Mouse (Mus musculus): Measurements from ENCODE around the gene Mstn.
A peak's percentile ranks its signal among the peaks of the same experiment; 100 is the strongest.

Mstn gene

DNA sequence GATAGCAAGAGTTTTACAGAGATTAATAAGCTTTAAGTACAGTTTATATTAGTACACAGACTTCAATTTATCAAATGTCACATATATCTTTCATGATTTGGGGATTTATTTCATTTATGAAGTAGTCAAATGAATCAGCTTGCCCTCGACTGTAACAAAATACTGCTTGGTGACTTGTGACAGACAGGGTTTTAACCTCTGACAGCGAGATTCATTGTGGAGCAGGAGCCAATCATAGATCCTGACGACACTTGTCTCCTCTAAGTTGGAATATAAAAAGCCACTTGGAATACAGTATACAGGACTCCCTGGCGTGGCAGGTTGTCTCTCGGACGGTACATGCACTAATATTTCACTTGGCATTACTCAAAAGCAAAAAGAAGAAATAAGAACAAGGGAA lies at the start of gene Mstn:
Mstn (plus strand) TSS at position 301 of the 400 bp plus-strand sequence.
- no peak for DNase-seq

DNA sequence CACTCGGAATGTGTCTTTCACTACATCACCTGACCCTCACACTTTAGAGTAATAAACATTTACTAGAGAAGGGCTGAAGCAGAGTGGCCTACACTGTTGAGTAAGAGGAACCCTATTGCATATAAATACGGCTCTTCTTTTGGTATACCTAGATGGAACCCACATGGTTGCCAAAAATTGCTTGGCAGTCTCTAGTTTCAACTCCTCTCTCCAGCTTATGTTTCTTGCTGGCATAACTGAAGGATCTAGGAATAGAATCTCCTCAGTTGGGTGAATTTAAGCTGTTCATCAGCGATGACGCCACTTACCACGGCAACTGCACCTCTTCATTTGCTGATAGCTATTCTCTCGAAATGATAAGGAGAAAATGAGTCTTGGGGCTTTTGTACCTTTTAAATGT lies 46.7 kb upstream of the Mstn start:
- no peak for DNase-seq

- DNase-seq: no peak
Measured at GRCm38 (mm10) chr1:53015606-53016005, 45.8 kb upstream of the Mstn start.

GRCm38 (mm10) chr1:53018746-53019505 lies 42.5 kb upstream of the Mstn start:
- no peak for DNase-seq

DNA sequence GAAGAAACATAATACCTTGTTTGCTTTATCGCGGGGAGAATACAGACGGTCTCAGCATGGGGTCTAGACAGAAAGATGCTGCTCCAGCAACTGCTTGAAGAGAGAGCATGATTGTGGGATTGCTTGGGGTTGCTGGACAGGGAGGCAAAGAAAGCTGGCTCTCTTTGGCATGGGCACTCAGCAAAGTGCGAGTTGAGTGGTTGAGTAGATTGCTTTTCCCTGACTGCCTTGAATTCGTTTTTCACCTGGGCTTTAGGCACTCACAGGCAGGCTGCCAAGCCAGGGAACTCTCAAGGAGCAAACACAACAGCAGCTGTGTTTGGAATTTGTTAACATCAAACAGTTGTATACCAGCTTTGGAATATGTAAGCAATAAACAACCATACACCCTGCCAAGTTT lies 41.4 kb upstream of the Mstn start, which contains the start of gene 1700019D03Rik:
1700019D03Rik (minus strand) TSS at position 101 of the 400 bp plus-strand sequence.
- no peak for DNase-seq

DNA sequence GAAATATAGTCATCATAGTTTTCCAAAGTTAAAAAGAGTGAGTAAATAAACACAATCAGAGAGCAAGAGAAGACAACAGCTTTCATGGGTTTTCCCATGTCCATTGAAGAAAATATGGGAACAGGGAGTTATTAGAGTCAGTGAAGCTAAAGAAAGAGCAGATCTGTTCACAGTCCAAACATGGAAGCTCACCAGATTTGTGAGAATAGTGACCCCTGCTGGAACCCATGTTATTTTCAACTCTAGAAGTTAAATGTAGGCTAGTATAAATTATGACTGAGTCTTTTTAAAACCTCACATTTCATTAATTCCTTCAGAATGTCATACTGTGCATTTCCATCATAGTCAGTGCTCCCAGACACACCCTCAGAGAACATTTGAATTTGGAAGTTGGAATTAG lies 28.9 kb upstream of the Mstn start:
- no peak for DNase-seq

DNA sequence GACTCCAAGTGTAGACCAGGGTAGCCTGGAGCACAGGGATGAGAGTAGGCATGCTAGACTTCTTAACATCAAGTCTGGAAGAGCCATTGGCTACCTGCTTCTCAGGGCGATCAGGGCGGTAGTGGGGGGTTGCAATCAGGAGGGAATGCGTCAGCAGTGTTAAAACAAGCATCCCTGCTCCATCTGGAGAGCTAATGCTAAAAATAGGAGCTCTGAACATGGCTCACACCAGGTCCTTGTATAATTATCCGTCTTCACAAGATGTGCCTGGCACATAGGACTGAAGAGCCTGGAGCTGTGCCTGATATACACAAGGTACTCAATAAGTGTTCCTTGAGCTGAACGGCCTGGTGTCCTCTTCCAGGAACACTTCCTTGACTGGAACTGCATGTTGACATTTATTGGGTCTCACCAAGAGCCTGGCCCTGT lies 24.0 kb upstream of the Mstn start:
- no peak for DNase-seq

DNA sequence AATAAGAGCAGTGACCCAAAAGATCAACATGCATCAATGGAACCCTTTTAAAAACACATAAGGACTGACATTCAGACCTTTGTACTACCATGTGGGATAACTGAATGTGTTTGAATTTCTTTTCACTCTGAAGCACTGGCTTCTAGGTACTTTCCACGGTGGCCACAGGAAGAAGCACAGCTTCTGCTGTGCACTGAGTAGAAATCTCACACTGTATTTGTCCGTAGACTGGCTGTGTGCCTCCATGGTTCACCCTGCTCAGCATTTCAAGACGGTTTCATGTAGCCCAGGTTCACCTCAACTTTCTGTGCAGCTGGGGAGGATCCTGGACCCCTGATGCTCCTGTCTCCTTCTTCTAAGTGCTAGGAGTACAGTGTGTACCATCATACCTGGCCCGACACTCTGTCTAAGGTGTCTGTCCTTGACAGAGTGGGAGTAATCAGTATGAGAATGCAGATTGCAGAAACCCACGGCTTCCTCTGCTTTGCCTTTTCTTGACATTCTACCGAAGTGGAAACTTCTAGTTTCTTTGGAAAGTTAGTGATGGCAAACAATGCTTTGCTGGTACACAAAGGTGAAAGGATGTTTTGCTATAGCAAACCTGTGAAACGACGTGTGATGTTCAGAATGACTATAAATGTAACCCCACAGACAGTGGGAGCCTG lies 11.5 kb upstream of the Mstn start:
- DNase-seq: no peak

GRCm38 (mm10) chr1:53053087-53054022 lies 8.1 kb upstream of the Mstn start:
- peak; percentile 68 for DNase-seq

DNA sequence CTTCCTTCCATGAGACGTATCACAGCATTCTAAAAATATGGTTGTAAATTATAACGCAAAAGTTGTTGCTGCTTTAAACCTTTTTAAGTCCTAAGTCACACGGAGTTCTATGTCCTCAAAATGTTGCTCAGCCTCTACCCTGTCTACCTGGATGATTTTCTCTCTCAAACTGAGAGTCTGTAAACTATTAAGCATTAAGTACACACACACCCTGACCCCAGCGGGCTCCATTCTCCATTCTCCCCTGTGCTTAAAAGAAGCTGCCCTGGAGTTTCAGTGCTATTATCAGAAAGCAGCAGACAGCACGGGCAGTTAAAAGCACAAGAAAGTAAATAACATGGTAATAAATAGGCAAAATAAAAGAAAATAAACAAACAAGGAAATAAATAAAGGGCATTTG lies 2.3 kb upstream of the Mstn start:
- no peak for DNase-seq

GRCm38 (mm10) chr1:53060499-53060898 lies 941 bp upstream of the Mstn start:
- no peak for DNase-seq

- no peak for DNase-seq
Measured at GRCm38 (mm10) chr1:53061871-53062608, 600 bp downstream of the Mstn start.

GRCm38 (mm10) chr1:53063921-53064320 lies 2.5 kb downstream of the Mstn start:
- no peak for DNase-seq

DNA sequence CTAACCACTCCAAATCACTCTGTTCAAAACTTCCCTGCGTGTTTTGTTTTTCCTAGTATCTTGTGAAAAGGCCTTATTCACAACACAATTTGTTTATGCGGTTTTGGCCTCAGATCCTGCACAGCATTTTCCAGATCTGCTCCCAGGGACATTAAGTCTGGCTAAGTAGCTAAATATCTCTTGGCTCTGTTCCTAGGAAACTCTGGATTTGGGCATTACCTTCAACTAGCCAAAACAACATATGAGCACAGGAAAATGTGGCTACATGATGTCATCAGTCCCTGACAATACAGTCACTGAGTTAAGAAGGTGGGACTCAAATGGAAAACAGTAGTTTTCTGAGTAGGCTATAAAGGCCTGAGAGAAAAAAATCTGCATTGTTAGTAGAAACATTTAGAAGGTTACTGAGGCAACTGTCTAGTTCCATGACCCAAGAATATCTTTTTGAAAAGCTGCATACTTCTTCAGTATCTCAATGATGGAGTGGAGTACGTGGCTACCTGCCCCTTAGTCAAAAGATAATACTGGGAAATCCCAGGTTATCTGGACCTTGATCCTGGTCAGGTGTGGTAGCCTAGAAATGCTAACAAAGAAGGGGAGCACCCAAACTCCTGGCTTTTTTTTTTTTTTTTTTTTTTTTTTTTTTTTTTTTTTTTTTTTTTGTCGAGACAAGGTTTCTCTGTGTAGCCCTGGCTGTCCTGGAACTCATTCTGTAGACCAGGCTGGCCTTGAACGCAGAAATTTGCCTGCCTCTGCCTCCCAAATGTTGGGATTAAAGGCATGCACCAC lies 8.5 kb downstream of the Mstn start:
- DNase-seq: no peak

DNA sequence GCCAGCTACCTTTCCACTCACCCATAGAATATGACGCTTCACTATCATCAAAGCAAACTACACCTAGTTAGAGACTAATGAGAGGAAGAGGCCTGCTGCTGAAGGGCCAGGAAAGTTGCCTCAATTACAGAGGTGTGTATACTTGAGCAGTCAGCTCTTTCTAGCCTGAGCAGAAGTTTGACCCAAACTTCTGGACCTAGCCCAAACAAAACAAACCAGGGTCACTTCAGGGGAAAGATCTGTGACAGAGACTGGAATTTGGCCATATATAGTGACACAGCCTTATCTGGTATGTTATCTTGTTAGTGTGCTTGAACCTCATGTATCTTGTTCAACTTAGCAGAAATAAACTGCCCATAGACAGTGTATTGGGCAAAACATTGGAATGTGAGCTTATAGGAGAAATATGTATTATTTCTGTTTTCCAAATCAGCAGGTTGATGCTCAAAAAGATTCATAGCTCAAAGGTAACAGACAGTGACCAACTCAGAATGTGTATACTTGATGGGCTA lies 9.3 kb downstream of the Mstn start:
- DNase-seq: no peak

DNA sequence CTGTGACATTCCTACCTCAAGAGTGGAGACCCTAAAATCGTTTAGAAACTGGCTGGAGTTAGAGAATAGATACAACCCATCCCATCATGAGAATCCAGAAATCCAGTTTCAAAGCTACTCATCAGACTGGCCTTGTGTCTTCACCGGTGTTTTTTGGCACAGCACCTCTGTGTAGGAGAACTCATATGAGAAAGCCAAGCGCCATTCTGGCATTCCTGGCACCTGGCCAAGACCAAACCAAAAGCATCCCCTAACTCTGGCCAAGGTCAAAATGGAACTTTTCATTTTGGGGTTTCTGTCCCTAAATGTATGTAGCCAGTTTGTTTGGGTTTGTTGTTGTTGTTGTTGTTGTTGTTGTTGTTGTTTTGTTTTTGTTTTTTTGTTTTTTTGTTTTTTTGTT lies 15.2 kb downstream of the Mstn start:
- no peak for DNase-seq

GRCm38 (mm10) chr1:53079876-53080275 lies 18.4 kb downstream of the Mstn start:
- no peak for DNase-seq

- DNase-seq: no peak
Measured at GRCm38 (mm10) chr1:53080603-53081002, 19.2 kb downstream of the Mstn start.

- DNase-seq: no peak
Measured at GRCm38 (mm10) chr1:53085256-53085655, 23.8 kb downstream of the Mstn start.

- DNase-seq: no peak
Measured at GRCm38 (mm10) chr1:53085991-53086390, 24.6 kb downstream of the Mstn start.

DNA sequence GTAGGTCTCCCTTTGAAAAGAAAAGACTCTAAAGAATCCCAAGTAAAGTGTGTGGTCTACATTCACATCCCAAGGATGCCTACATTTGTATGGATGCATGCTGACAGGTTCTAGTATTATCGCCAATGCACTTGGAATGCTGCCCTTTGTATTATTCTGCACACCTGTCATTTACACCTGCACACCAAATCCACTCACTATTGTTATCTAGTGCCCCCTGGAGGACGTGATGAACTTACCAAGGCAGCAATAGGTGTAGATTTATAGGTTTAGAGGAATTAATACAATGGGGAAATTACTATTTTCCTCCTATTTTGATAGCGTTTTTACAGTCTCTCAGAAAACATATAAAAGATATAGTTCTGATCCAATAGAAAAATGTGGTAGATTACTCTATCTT lies 31.7 kb downstream of the Mstn start:
- peak; percentile 28 for DNase-seq

GRCm38 (mm10) chr1:53110561-53110960 lies 49.1 kb downstream of the Mstn start:
- no peak for DNase-seq

Data from thymus, postnatal 14 days (tissue).